Mouse (Mus musculus): ENCODE measurements around the gene Tmcc3. TPM values are rescaled to one million over a fixed set of nuclear protein-coding genes. Genes with fewer than 3 reads are reported as not detected.

Tmcc3 gene
- polyA plus RNA-seq, 1 experiment from 2014 or later, result 14.9 TPM

- WGBS, result 82% methylated on average over 7 of the region's 7 CpGs
- H3K27me3 ChIP-seq (replicated peaks; ENCODE audit: control insufficient read depth, insufficient read depth, low read length), result no peaks in the 10 kb centered on the region
- H3K9ac ChIP-seq (ENCODE audit: low read depth, low read length), result no peak overlapping the region
Observed at GRCm38 (mm10) chr10:94568867-94569266, 257.1 kb downstream of the Tmcc3 start.

GRCm38 (mm10) chr10:94569731-94570130, 258.0 kb downstream of the Tmcc3 start:
- H3K4me3 ChIP-seq (ENCODE audit: low read length), result no peak overlapping the region
- no peaks in the 10 kb centered on the region for H3K27me3 ChIP-seq (replicated peaks; ENCODE audit: control insufficient read depth, insufficient read depth, low read length)
- peaks cover 4% of the 10 kb centered on the region for H3K4me1 ChIP-seq (ENCODE audit: control insufficient read depth, insufficient read depth, low read depth, low read length)
- H3K9me3 ChIP-seq (ENCODE audit: control insufficient read depth, low read length), result no peaks in the 10 kb centered on the region
- WGBS, result 84% methylated on average over 7 of the region's 7 CpGs
- no peak for ATAC-seq
- no peak overlapping the region for H3K9ac ChIP-seq (ENCODE audit: low read depth, low read length)
- H3K4me2 ChIP-seq (ENCODE audit: low read length), result no peak overlapping the region
- H3K36me3 ChIP-seq (ENCODE audit: control insufficient read depth, insufficient read depth, low read length), result no peaks in the 10 kb centered on the region
- no peak overlapping the region for H3K27ac ChIP-seq (ENCODE audit: low read depth, low read length)

More at GRCm38 (mm10) chr10:94568867-94569266, 257.1 kb downstream of the Tmcc3 start:
- H3K27ac ChIP-seq (ENCODE audit: low read depth, low read length), result no peak overlapping the region
- no peak overlapping the region for H3K4me3 ChIP-seq (ENCODE audit: low read length)
- no peak overlapping the region for H3K4me2 ChIP-seq (ENCODE audit: low read length)
- peaks cover 4% of the 10 kb centered on the region for H3K4me1 ChIP-seq (ENCODE audit: control insufficient read depth, insufficient read depth, low read depth, low read length)
- no peaks in the 10 kb centered on the region for H3K9me3 ChIP-seq (ENCODE audit: control insufficient read depth, low read length)
- no peaks in the 10 kb centered on the region for H3K36me3 ChIP-seq (ENCODE audit: control insufficient read depth, insufficient read depth, low read length)
- no peak for ATAC-seq

GRCm38 (mm10) chr10:94571927-94572620, 260.3 kb downstream of the Tmcc3 start:
- H3K4me2 ChIP-seq (ENCODE audit: low read length), result no peak overlapping the region
- no peak overlapping the region for H3K9ac ChIP-seq (ENCODE audit: low read depth, low read length)
- no peaks in the 10 kb centered on the region for H3K27me3 ChIP-seq (replicated peaks; ENCODE audit: control insufficient read depth, insufficient read depth, low read length)
- no peaks in the 10 kb centered on the region; the same call in 1 of the 2 replicates for H3K4me1 ChIP-seq (ENCODE audit: control insufficient read depth, insufficient read depth, low read depth, low read length)
- no peak overlapping the region for H3K4me3 ChIP-seq (ENCODE audit: low read length)
- no peaks in the 10 kb centered on the region for H3K9me3 ChIP-seq (ENCODE audit: control insufficient read depth, low read length)
- no peak overlapping the region for H3K27ac ChIP-seq (ENCODE audit: low read depth, low read length)
- ATAC-seq, result no peak
- no peaks in the 10 kb centered on the region for H3K36me3 ChIP-seq (ENCODE audit: control insufficient read depth, insufficient read depth, low read length)
- WGBS, result 89% methylated on average over 9 of the region's 9 CpGs

- no peak overlapping the region for H3K4me2 ChIP-seq (ENCODE audit: low read length)
- H3K9ac ChIP-seq (ENCODE audit: low read depth, low read length), result no peak overlapping the region
- no peaks in the 10 kb centered on the region for H3K27me3 ChIP-seq (replicated peaks; ENCODE audit: control insufficient read depth, insufficient read depth, low read length)
- ATAC-seq, result peak; percentile 32; the same call in 1 of the 2 replicates
- no peaks in the 10 kb centered on the region; the same call in 1 of the 2 replicates for H3K4me1 ChIP-seq (ENCODE audit: control insufficient read depth, insufficient read depth, low read depth, low read length)
- H3K27ac ChIP-seq (ENCODE audit: low read depth, low read length), result no peak overlapping the region
- no peaks in the 10 kb centered on the region for H3K36me3 ChIP-seq (ENCODE audit: control insufficient read depth, insufficient read depth, low read length)
- no peak overlapping the region for H3K4me3 ChIP-seq (ENCODE audit: low read length)
- WGBS, result 59% methylated on average over 12 of the region's 12 CpGs
- H3K9me3 ChIP-seq (ENCODE audit: control insufficient read depth, low read length), result no peaks in the 10 kb centered on the region
Observed at GRCm38 (mm10) chr10:94572772-94573171, 261.0 kb downstream of the Tmcc3 start.

- 88% methylated on average over 13 of the region's 13 CpGs for WGBS
- Histone ChIP-seq H3K4me2 (ENCODE audit: low read length) (no peak overlapping the region), H3K9ac (ENCODE audit: low read depth, low read length) (no peak overlapping the region), H3K4me1 (ENCODE audit: control insufficient read depth, insufficient read depth, low read depth, low read length) (no peaks in the 10 kb centered on the region; the same call in 1 of the 2 replicates), H3K27me3 (replicated peaks; ENCODE audit: control insufficient read depth, insufficient read depth, low read length) (no peaks in the 10 kb centered on the region), H3K27ac (ENCODE audit: low read depth, low read length) (no peak overlapping the region), H3K4me3 (ENCODE audit: low read length) (no peak overlapping the region), H3K9me3 (ENCODE audit: control insufficient read depth, low read length) (no peaks in the 10 kb centered on the region), H3K36me3 (ENCODE audit: control insufficient read depth, insufficient read depth, low read length) (no peaks in the 10 kb centered on the region; the same call in 1 of the 2 replicates)
- no peak for ATAC-seq
Observed at GRCm38 (mm10) chr10:94574451-94575333, 262.9 kb downstream of the Tmcc3 start.

- no peak overlapping the region for H3K4me2 ChIP-seq (ENCODE audit: low read length)
- WGBS, result 56% methylated on average over 8 of the region's 8 CpGs
- H3K36me3 ChIP-seq (ENCODE audit: control insufficient read depth, insufficient read depth, low read length), result no peaks in the 10 kb centered on the region; the same call in 1 of the 2 replicates
- no peak overlapping the region for H3K9ac ChIP-seq (ENCODE audit: low read depth, low read length)
- no peaks in the 10 kb centered on the region for H3K9me3 ChIP-seq (ENCODE audit: control insufficient read depth, low read length)
- no peaks in the 10 kb centered on the region; the same call in 1 of the 2 replicates for H3K4me1 ChIP-seq (ENCODE audit: control insufficient read depth, insufficient read depth, low read depth, low read length)
- no peak for ATAC-seq
- no peak overlapping the region for H3K4me3 ChIP-seq (ENCODE audit: low read length)
- H3K27ac ChIP-seq (ENCODE audit: low read depth, low read length), result no peak overlapping the region
- H3K27me3 ChIP-seq (replicated peaks; ENCODE audit: control insufficient read depth, insufficient read depth, low read length), result no peaks in the 10 kb centered on the region
Observed at GRCm38 (mm10) chr10:94575958-94576357, 264.2 kb downstream of the Tmcc3 start.

GRCm38 (mm10) chr10:94578870-94579269, 267.1 kb downstream of the Tmcc3 start:
- Histone ChIP-seq H3K9me3 (ENCODE audit: control insufficient read depth, low read length) (0 out of 2 replicates have a peak, but pooled peaks cover 3% of the 10 kb centered on the region), H3K4me3 (ENCODE audit: low read length) (no peak overlapping the region), H3K9ac (ENCODE audit: low read depth, low read length) (no peak overlapping the region), H3K4me2 (ENCODE audit: low read length) (no peak overlapping the region), H3K36me3 (ENCODE audit: control insufficient read depth, insufficient read depth, low read length) (peaks cover 3% of the 10 kb centered on the region), H3K27ac (ENCODE audit: low read depth, low read length) (no peak overlapping the region), H3K4me1 (ENCODE audit: control insufficient read depth, insufficient read depth, low read depth, low read length) (peaks cover 2% of the 10 kb centered on the region; the same call in 1 of the 2 replicates), H3K27me3 (replicated peaks; ENCODE audit: control insufficient read depth, insufficient read depth, low read length) (no peaks in the 10 kb centered on the region)
- WGBS, result 87% methylated on average over 15 of the region's 15 CpGs
- ATAC-seq, result no peak

GRCm38 (mm10) chr10:94581384-94581783, 269.6 kb downstream of the Tmcc3 start:
- Histone ChIP-seq H3K4me2 (ENCODE audit: low read length) (no peak overlapping the region), H3K4me1 (ENCODE audit: control insufficient read depth, insufficient read depth, low read depth, low read length) (peaks cover 13% of the 10 kb centered on the region), H3K4me3 (ENCODE audit: low read length) (no peak overlapping the region), H3K9ac (ENCODE audit: low read depth, low read length) (no peak overlapping the region), H3K36me3 (ENCODE audit: control insufficient read depth, insufficient read depth, low read length) (peaks cover 3% of the 10 kb centered on the region), H3K27me3 (replicated peaks; ENCODE audit: control insufficient read depth, insufficient read depth, low read length) (no peaks in the 10 kb centered on the region), H3K9me3 (ENCODE audit: control insufficient read depth, low read length) (0 out of 2 replicates have a peak, but pooled peaks cover 3% of the 10 kb centered on the region), H3K27ac (ENCODE audit: low read depth, low read length) (no peak overlapping the region)
- WGBS, result 92% methylated on average over 3 of the region's 3 CpGs
- ATAC-seq, result no peak

GRCm38 (mm10) chr10:94583714-94584113, 272.0 kb downstream of the Tmcc3 start:
- H3K27me3 ChIP-seq (replicated peaks; ENCODE audit: control insufficient read depth, insufficient read depth, low read length), result no peaks in the 10 kb centered on the region
- H3K36me3 ChIP-seq (ENCODE audit: control insufficient read depth, insufficient read depth, low read length), result peaks cover 3% of the 10 kb centered on the region
- H3K4me2 ChIP-seq (ENCODE audit: low read length), result no peak overlapping the region
- ATAC-seq, result no peak
- H3K9me3 ChIP-seq (ENCODE audit: control insufficient read depth, low read length), result 0 out of 2 replicates have a peak, but pooled peaks cover 3% of the 10 kb centered on the region
- H3K4me3 ChIP-seq (ENCODE audit: low read length), result no peak overlapping the region
- WGBS, result 69% methylated on average over 4 of the region's 4 CpGs
- no peak overlapping the region for H3K27ac ChIP-seq (ENCODE audit: low read depth, low read length)
- peaks cover 13% of the 10 kb centered on the region for H3K4me1 ChIP-seq (ENCODE audit: control insufficient read depth, insufficient read depth, low read depth, low read length)
- H3K9ac ChIP-seq (ENCODE audit: low read depth, low read length), result no peak overlapping the region
